Mouse (Mus musculus) MEL (cell line): Measurements from ENCODE around the gene Arfrp1. TPM values are rescaled to one million over a fixed set of nuclear protein-coding genes. Genes with fewer than 3 reads are reported as not detected.

Source experiments
- DNase-seq: peaks from one replicate; pipeline ENCODE4 v3.0.0; 2011; ENCODE audit warnings: low read depth, low spot score
- H3K27ac ChIP-seq: 2 replicates; pipeline ENCODE4 v1.5.1; 2012; ENCODE audit warnings: low read depth, mild to moderate bottlenecking, control low read depth, low read length, moderate library complexity; ENCODE audit not compliant: control insufficient read depth
- H3K27me3 ChIP-seq, 2 experiments: fragments of 150-350 bp in 1 of 2; sonication (generic) in 1 of 2; 2 replicates each; pipeline ENCODE4 v1.6.1; 2012; ENCODE audit warnings: low read length in 2 of 2, mild to moderate bottlenecking in 2 of 2, improper control_type of control experiment in 1 of 2, moderate library complexity in 1 of 2; ENCODE audit not compliant: insufficient read depth in 2 of 2, control insufficient read depth in 1 of 2
- H3K36me3 ChIP-seq, 2 experiments: 2 replicates each; pipeline ENCODE4 v1.6.1; 2012 to 2014; ENCODE audit warnings: low read length in 2 of 2, improper control_type of control experiment in 1 of 2, inconsistent platforms in 1 of 2, mild to moderate bottlenecking in 1 of 2; ENCODE audit not compliant: insufficient read depth in 2 of 2, control insufficient read depth in 1 of 2
- H3K4me1 ChIP-seq, 2 experiments: fragments of 150-350 bp in 1 of 2; sonication (generic) in 1 of 2; 2 replicates each; pipeline ENCODE4 v1.6.1; 2012; ENCODE audit warnings: low read length in 2 of 2, improper control_type of control experiment in 1 of 2, mild to moderate bottlenecking in 1 of 2; ENCODE audit not compliant: insufficient read depth in 2 of 2, control insufficient read depth in 1 of 2
- H3K4me3 ChIP-seq, 2 experiments: fragments of 150-350 bp in 1 of 2; sonication (generic) in 1 of 2; 2 replicates each; pipeline ENCODE4 v1.5.1; 2012; ENCODE audit warnings: low read depth in 2 of 2, low read length in 2 of 2, mild to moderate bottlenecking in 2 of 2, moderate library complexity in 2 of 2, control low read depth in 1 of 2, improper control_type of control experiment in 1 of 2; ENCODE audit not compliant: control insufficient read depth in 1 of 2, insufficient read depth in 1 of 2
- H3K79me2 ChIP-seq: 2 replicates; pipeline ENCODE4 v1.6.1; 2012; ENCODE audit warnings: mild to moderate bottlenecking, low read length, moderate library complexity; ENCODE audit not compliant: control insufficient read depth, poor library complexity, insufficient read depth
- H3K9ac ChIP-seq: 2 replicates; pipeline ENCODE4 v1.6.1; 2012; ENCODE audit warnings: low read depth, mild to moderate bottlenecking, control low read depth, low read length, moderate library complexity; ENCODE audit not compliant: control insufficient read depth, poor library complexity, severe bottlenecking
- H3K9me3 ChIP-seq: fragments of 150-350 bp; sonication (generic); replicated peaks from 2 replicates; pipeline ENCODE4 v1.6.1; 2012; ENCODE audit warnings: mild to moderate bottlenecking, low read length, improper control_type of control experiment, moderate library complexity; ENCODE audit not compliant: insufficient read depth
- CHD2 ChIP-seq: IDR thresholded peaks from 2 replicates; pipeline ENCODE4 v1.6.1; 2011; ENCODE audit warnings: low read length, improper control_type of control experiment
- E2F4 ChIP-seq: IDR thresholded peaks from 2 replicates; pipeline ENCODE4 v1.6.1; 2011; ENCODE audit warnings: low read depth, low read length, improper control_type of control experiment, borderline replicate concordance
- EP300 ChIP-seq, 2 experiments: IDR thresholded peaks; 2 replicates each; pipeline ENCODE4 v1.6.1; 2011; ENCODE audit warnings: improper control_type of control experiment in 2 of 2, low read length in 2 of 2, low read depth in 1 of 2, mild to moderate bottlenecking in 1 of 2
- ETS1 ChIP-seq: IDR thresholded peaks from 2 replicates; pipeline ENCODE4 v1.6.1; 2012; ENCODE audit warnings: low read depth, mild to moderate bottlenecking, inconsistent platforms, low read length, improper control_type of control experiment, moderate library complexity
- GATA1 ChIP-seq: IDR thresholded peaks from 2 replicates; pipeline ENCODE4 v1.6.1; 2011; ENCODE audit warnings: low read depth, low read length, improper control_type of control experiment
- JUND ChIP-seq: IDR thresholded peaks from 2 replicates; pipeline ENCODE4 v1.6.1; 2011; ENCODE audit warnings: low read depth, mild to moderate bottlenecking, improper control_type of control experiment, low read length
- KAT2A ChIP-seq: conservative IDR thresholded peaks from 2 replicates; pipeline ENCODE4 v1.6.1; 2012; ENCODE audit warnings: low read depth, low read length, improper control_type of control experiment, inconsistent platforms
- MAFK ChIP-seq: IDR thresholded peaks from 2 replicates; pipeline ENCODE4 v1.6.1; 2011; ENCODE audit warnings: low read depth, mild to moderate bottlenecking, low read length, improper control_type of control experiment, borderline replicate concordance
- MAX ChIP-seq: IDR thresholded peaks from 2 replicates; pipeline ENCODE4 v1.6.1; 2011; ENCODE audit warnings: low read length, improper control_type of control experiment
- MEF2A ChIP-seq: IDR thresholded peaks from 2 replicates; pipeline ENCODE4 v1.6.1; 2014; ENCODE audit warnings: low read depth, mild to moderate bottlenecking, inconsistent platforms, low read length, improper control_type of control experiment; ENCODE audit not compliant: poor library complexity, insufficient replicate concordance, severe bottlenecking; ENCODE audit errors: extremely low read depth
- MXI1 ChIP-seq: IDR thresholded peaks from 2 replicates; pipeline ENCODE4 v1.6.1; 2011; ENCODE audit warnings: mild to moderate bottlenecking, low read depth, low read length, improper control_type of control experiment
- MYB ChIP-seq: IDR thresholded peaks from 2 replicates; pipeline ENCODE4 v1.6.1; 2011; ENCODE audit warnings: mild to moderate bottlenecking, low read depth, low read length, improper control_type of control experiment
- MYC ChIP-seq: IDR thresholded peaks from 2 replicates; pipeline ENCODE4 v1.6.1; 2011; ENCODE audit warnings: low read depth, mild to moderate bottlenecking, low read length, improper control_type of control experiment, moderate library complexity
- NELFE ChIP-seq: IDR thresholded peaks from 2 replicates; pipeline ENCODE4 v1.6.1; 2011; ENCODE audit warnings: low read depth, low read length, improper control_type of control experiment
- POLR2AphosphoS2 ChIP-seq: IDR thresholded peaks from 2 replicates; pipeline ENCODE4 v1.6.1; 2011; ENCODE audit warnings: low read length, improper control_type of control experiment
- SIN3A ChIP-seq: IDR thresholded peaks from 2 replicates; pipeline ENCODE4 v1.6.1; 2012; ENCODE audit warnings: low read length, improper control_type of control experiment, inconsistent platforms
- SMC3 ChIP-seq: IDR thresholded peaks from 2 replicates; pipeline ENCODE4 v1.6.1; 2011; ENCODE audit warnings: low read depth, low read length, improper control_type of control experiment
- USF1 ChIP-seq: IDR thresholded peaks from 2 replicates; pipeline ENCODE4 v1.6.1; 2014; ENCODE audit warnings: low read depth, mild to moderate bottlenecking, inconsistent platforms, low read length, improper control_type of control experiment, moderate library complexity
- USF2 ChIP-seq, 2 experiments: IDR thresholded peaks; 2 replicates each; pipeline ENCODE4 v1.6.1; 2011 to 2012; ENCODE audit warnings: improper control_type of control experiment in 2 of 2, low read length in 2 of 2, borderline replicate concordance in 1 of 2, inconsistent platforms in 1 of 2, low read depth in 1 of 2, mild to moderate bottlenecking in 1 of 2; ENCODE audit not compliant: insufficient read depth in 1 of 2
- ZKSCAN1 ChIP-seq: IDR thresholded peaks from 2 replicates; pipeline ENCODE4 v1.6.1; 2012; ENCODE audit warnings: low read depth, mild to moderate bottlenecking, inconsistent platforms, low read length, improper control_type of control experiment, moderate library complexity
- ZMIZ1 ChIP-seq: IDR thresholded peaks from 2 replicates; pipeline ENCODE4 v1.6.1; 2012; ENCODE audit warnings: low read depth, mild to moderate bottlenecking, inconsistent platforms, low read length, improper control_type of control experiment, moderate library complexity
- ZNF384 ChIP-seq: IDR thresholded peaks from 2 replicates; pipeline ENCODE4 v1.6.1; 2012; ENCODE audit warnings: low read depth, mild to moderate bottlenecking, inconsistent platforms, low read length, improper control_type of control experiment
- polyA plus RNA-seq, 2 experiments: library from polyadenylated mRNA; stranded (reverse) in 1 of 2; unstranded in 1 of 2; fragments of >175 nt in 1 of 2; fragments of >200 nt in 1 of 2; gene quantifications; 2 replicates each; pipeline versions ENCODE4 v1.2.1 to v1.2.4; 2012; ENCODE audit warnings: low replicate concordance in 2 of 2, low read depth in 1 of 2; ENCODE audit not compliant: insufficient read length in 2 of 2, insufficient read depth in 1 of 2, missing spikeins in 1 of 2
- total RNA-seq: library from RNA; depleted of rRNA; stranded (reverse); fragments of 300-350 nt; gene quantifications from 2 replicates; pipeline ENCODE4 v1.2.3, GENCODE M21; 2012

Arfrp1 gene
- total and polyA plus RNA-seq, 3 experiments, result 36.8 to 68.8 TPM; not detected in 1

- TF ChIP-seq MAFK (no peak), ZMIZ1 (no peak), ETS1 (0 out of 2 replicates have a peak, but pooled peaks have one; percentile 19), SMC3 (no peak), ZNF384 (peak; percentile 70), GATA1 (peak; percentile 62; the same call in 1 of the 2 replicates)
- H3K9me3 ChIP-seq, result no peaks in the 10 kb centered on the region
- DNase-seq, result peak; percentile 35
These were observed 38.5 kb upstream of the Arfrp1 start for GRCm38 (mm10) chr2:181403722-181404121.

DNA sequence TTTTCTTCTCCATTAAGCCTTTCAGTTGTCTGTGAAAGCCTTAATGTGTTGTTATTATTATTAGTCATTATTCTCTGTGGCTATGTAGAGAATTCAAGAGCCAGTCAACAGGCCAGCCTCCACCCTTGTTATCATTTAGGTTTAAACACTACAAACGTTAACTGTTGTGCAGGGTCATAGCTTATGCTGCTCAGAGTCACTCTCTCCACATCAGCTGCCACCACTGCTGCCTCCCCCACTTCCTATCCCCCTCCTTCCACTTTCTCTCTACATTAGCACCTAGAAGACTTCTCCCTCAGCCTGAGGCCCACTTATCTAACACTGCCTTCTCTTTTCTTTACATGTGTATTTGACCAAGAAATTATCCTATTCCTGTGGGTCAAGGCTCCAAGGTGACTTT, 36.3 kb upstream of the Arfrp1 start:
- H3K27me3 ChIP-seq, result no peaks in the 10 kb centered on the region; a peak in 2 of 4 replicates
- H3K36me3 ChIP-seq, result no peaks in the 10 kb centered on the region; a peak in 1 of 4 replicates
- DNase-seq, result peak; percentile 43
- no peak overlapping the region for H3K27ac ChIP-seq
- H3K9me3 ChIP-seq, result no peaks in the 10 kb centered on the region
- no peaks in the 10 kb centered on the region for H3K79me2 ChIP-seq
- TF ChIP-seq ZKSCAN1 (no peak), EP300 (IDR thresholded peaks at IDR 0.05; ENCODE audit: low read depth in 1 of 2, low read length in 2 of 2) (peak in 1 of 2 experiments; percentile 31; a peak in 1 of 4 replicates)
- TF ChIP-seq, all 39 proteins: peak for 1
- Histone ChIP-seq H3K9ac (no peak overlapping the region), H3K4me3 (no peak overlapping the region), H3K4me1 (peaks cover 3 to 7% of the 10 kb centered on the region in 2 experiments; a peak in 2 of 4 replicates)

More at GRCm38 (mm10) chr2:181403722-181404121, 38.5 kb upstream of the Arfrp1 start:
- Histone ChIP-seq H3K79me2 (no peaks in the 10 kb centered on the region), H3K36me3 (no peaks in the 10 kb centered on the region; a peak in 1 of 4 replicates), H3K4me1 (peaks cover 3 to 7% of the 10 kb centered on the region in 2 experiments; a peak in 2 of 4 replicates), H3K27me3 (no peaks in the 10 kb centered on the region; a peak in 1 of 4 replicates), H3K4me3 (no peak overlapping the region), H3K27ac (no peak overlapping the region), H3K9ac (no peak overlapping the region)

- no peak overlapping the region for H3K4me3 ChIP-seq
- no peaks in the 10 kb centered on the region for H3K9me3 ChIP-seq
- no peak for DNase-seq
- TF ChIP-seq JUND (no peak), USF2 (IDR thresholded peaks at IDR 0.05; ENCODE audit: borderline replicate concordance in 1 of 2, insufficient read depth in 1 of 2, low read depth in 1 of 2, low read length in 2 of 2) (no peak), CHD2 (no peak), MXI1 (no peak), KAT2A (no peak), MYC (no peak), MYB (no peak), MEF2A (no peak), USF1 (no peak), ZNF384 (no peak), SIN3A (no peak), POLR2AphosphoS2 (no peak), ZKSCAN1 (no peak), NELFE (no peak), MAX (no peak), GATA1 (no peak), E2F4 (no peak), EP300 (IDR thresholded peaks at IDR 0.05; ENCODE audit: low read depth in 1 of 2, low read length in 2 of 2) (no peak)
- no peak overlapping the region for H3K9ac ChIP-seq
- H3K27me3 ChIP-seq, result no peaks in the 10 kb centered on the region; a peak in 2 of 4 replicates
- H3K4me1 ChIP-seq, result peaks cover 3 to 7% of the 10 kb centered on the region in 2 experiments; a peak in 2 of 4 replicates
- no peaks in the 10 kb centered on the region for H3K79me2 ChIP-seq
- no peaks in the 10 kb centered on the region; a peak in 1 of 4 replicates for H3K36me3 ChIP-seq
- no peak overlapping the region for H3K27ac ChIP-seq
These were observed 32.1 kb upstream of the Arfrp1 start for GRCm38 (mm10) chr2:181397207-181397761.
